Mouse (Mus musculus): ENCODE results near the gene Dennd5a.

- no peak for TF ChIP-seq CTCF (IDR thresholded peaks at IDR 0.05 in 2 of 3, conservative IDR thresholded peaks at IDR 0.05 in 1 of 3; ENCODE audit: control insufficient read depth in 1 of 3, insufficient read depth in 1 of 3, low read depth in 2 of 3, low read length in 3 of 3, poor library complexity in 1 of 3, severe bottlenecking in 1 of 3)
- no peak for TF ChIP-seq JUND (IDR thresholded peaks at IDR 0.05; ENCODE audit: low read depth, low read length)
- no peak for TF ChIP-seq ELF1 (IDR thresholded peaks at IDR 0.05; ENCODE audit: low read depth, low read length)
- no peak for TF ChIP-seq POLR2A (IDR thresholded peaks at IDR 0.05; ENCODE audit: control insufficient read depth in 1 of 2, insufficient read depth in 1 of 2, low read depth in 1 of 2, low read length in 2 of 2, poor library complexity in 1 of 2)
- no peak for TF ChIP-seq MAZ (IDR thresholded peaks at IDR 0.05; ENCODE audit: low read depth, low read length)
- no peak for TF ChIP-seq GATA1 (IDR thresholded peaks at IDR 0.05; ENCODE audit: low read depth, low read length)
- TF ChIP-seq NELFE (IDR thresholded peaks at IDR 0.05; ENCODE audit: low read depth, low read length): no peak
Observed at GRCm38 (mm10) chr7:109975966-109976715, 15.9 kb upstream of the Dennd5a start.
